ENCODE assay signal across 8 mouse cellular contexts in genomic region chr14:54876539-54877047, GRCm38 (mm10). TPM values are rescaled to one million over a fixed set of nuclear protein-coding genes. Genes with fewer than 3 reads are reported as not detected.
DNase-seq lines count a peak whose midpoint lies in the region; ATAC-seq and TF ChIP-seq lines count a peak whose summit lies in the region.

No protein-coding gene starts in this region.

- intact Hi-C loops in heart, postnatal 10 days (cut with DNase I), result no loop called here

- peak; percentile 61; the same call in 1 of the 2 replicates for TF ChIP-seq POLR2A in lung, adult 2 months (IDR thresholded peaks at IDR 0.05; ENCODE audit: borderline replicate concordance, extremely low read depth, low read depth, low read length)

- DNase-seq in heart, postnatal 10 days, result peak; percentile 89 to 91
- peak; percentile 88 to 92 for DNase-seq in layer of hippocampus, adult 18-20 months (ENCODE audit: low spot score in 2 of 2)
- peak; percentile 88 for DNase-seq in lung, adult 2 months
- DNase-seq in testis, postnatal 14 days (ENCODE audit: low spot score), result peak; percentile 92

- no peaks in the 10 kb centered on the region for H3K9me3 ChIP-seq in E14TG2a.4 (ENCODE audit: low read length)
- H3K9me3 ChIP-seq in forebrain, embryonic 13.5 days (replicated peaks), result no peaks in the 10 kb centered on the region

- WGBS in forebrain, embryonic 13.5 days, result 1% methylated on average over 63 of the region's 72 CpGs
- under 1% methylated on average over 61 of the region's 72 CpGs for WGBS in lung, adult 2 months

- H3K4me2 ChIP-seq in forebrain, embryonic 13.5 days, result peak overlapping the region; percentile 99

- H3K27ac ChIP-seq in forebrain, embryonic 13.5 days, result peak overlapping the region; percentile 90

- peak; percentile 81 for ATAC-seq in cerebellum, adult (ENCODE audit: insufficient number of reproducible peaks, low FRiP score, low TSS enrichment)
- peak; percentile 95 for ATAC-seq in forebrain, embryonic 13.5 days
- ATAC-seq in neutrophil, adult 5-6 weeks (ENCODE audit: extremely low read depth, insufficient number of reproducible peaks, low FRiP score, poor library complexity, severe bottlenecking), result peak; percentile 33

- H3K27me3 ChIP-seq in E14TG2a.4 (ENCODE audit: insufficient read depth, low read length), result peaks cover 52% of the 10 kb centered on the region
- peaks cover 7% of the 10 kb centered on the region; the same call in 1 of the 2 replicates for H3K27me3 ChIP-seq in forebrain, embryonic 13.5 days

- H3K36me3 ChIP-seq in E14TG2a.4 (ENCODE audit: insufficient read depth, low read length), result no peaks in the 10 kb centered on the region
- no peaks in the 10 kb centered on the region for H3K36me3 ChIP-seq in forebrain, embryonic 13.5 days (ENCODE audit: poor library complexity, severe bottlenecking)

- peak overlapping the region; percentile 90 for H3K4me3 ChIP-seq in E14TG2a.4 (replicated peaks; ENCODE audit: low read length)
- peak overlapping the region; percentile 77 for H3K4me3 ChIP-seq in forebrain, embryonic 13.5 days
- peak overlapping the region; percentile 77 for H3K4me3 ChIP-seq in lung, adult 2 months (replicated peaks; ENCODE audit: extremely low read depth, low read depth, low read length)

- H3K9ac ChIP-seq in forebrain, embryonic 13.5 days, result peak overlapping the region; percentile 91

- TF ChIP-seq CTCF in E14TG2a.4 (conservative IDR thresholded peaks at IDR 0.05; ENCODE audit: low read length), result no peak
- no peak for TF ChIP-seq CTCF in lung, adult 2 months (IDR thresholded peaks at IDR 0.05; ENCODE audit: insufficient read depth, low read length)

- peaks cover 21% of the 10 kb centered on the region for H3K4me1 ChIP-seq in E14TG2a.4 (replicated peaks; ENCODE audit: low read depth, low read length)
- H3K4me1 ChIP-seq in forebrain, embryonic 13.5 days, result peaks cover 16% of the 10 kb centered on the region
- H3K4me1 ChIP-seq in lung, adult 2 months (ENCODE audit: control insufficient read depth, insufficient read depth, low read length), result peaks cover 3% of the 10 kb centered on the region; the same call in 1 of the 2 replicates

RNA-seq across cellular contexts. Expression of gene Ppp1r3e, which starts 0.8 kb away (rescaled TPM):
- 1.4 and 2.0 TPM in 2 replicates for polyA plus RNA-seq in forebrain, embryonic 13.5 days (2015; fragmentation: Nextera tagmentation; extraction: Ambion mirVana)
- 1 to 10 TPM; 5.6 to 6.2 TPM for total RNA-seq in heart, postnatal 10 days (2021)
- 10 to 100 TPM; 19.3 to 19.7 TPM for total RNA-seq in layer of hippocampus, adult 18-20 months (2021)
- polyA plus RNA-seq in lung, adult 2 months (2012; rRNA removed), result 17.8 and 24.4 TPM in 2 replicates
- total RNA-seq in neutrophil, adult 5-6 weeks (2017), result 0.47 TPM in 1 of 2 replicates, not detected in the other

RNA-seq across cellular contexts. Expression of gene Homez, which starts 5.8 kb away (rescaled TPM):
- 11.9 and 12.8 TPM in 2 replicates for polyA plus RNA-seq in forebrain, embryonic 13.5 days (2015; fragmentation: Nextera tagmentation; extraction: Ambion mirVana)
- total RNA-seq in heart, postnatal 10 days (2021), result 10 to 100 TPM in 1 of 2 experiments, 1 to 10 TPM in 1; 8.7 to 11.2 TPM
- 10 to 100 TPM; 22.7 to 22.8 TPM for total RNA-seq in layer of hippocampus, adult 18-20 months (2021)
- 3.3 and 5.3 TPM in 2 replicates for polyA plus RNA-seq in lung, adult 2 months (2012; rRNA removed)
- 9.2 and 9.7 TPM in 2 replicates for total RNA-seq in neutrophil, adult 5-6 weeks (2017)

RNA-seq across cellular contexts. Expression of gene Bcl2l2, which starts 6.6 kb away (rescaled TPM):
- 3.4 and 4.1 TPM in 2 replicates for polyA plus RNA-seq in forebrain, embryonic 13.5 days (2015; fragmentation: Nextera tagmentation; extraction: Ambion mirVana)
- total RNA-seq in heart, postnatal 10 days (2021), result 10 to 100 TPM; 39.3 to 41.8 TPM
- total RNA-seq in layer of hippocampus, adult 18-20 months (2021), result 100 to 1,000 TPM; 121 to 124 TPM
- 69.3 and 70.1 TPM in 2 replicates for polyA plus RNA-seq in lung, adult 2 months (2012; rRNA removed)
- 3.6 and 6.6 TPM in 2 replicates for total RNA-seq in neutrophil, adult 5-6 weeks (2017)

RNA-seq across cellular contexts. Expression of gene Gm20521, which starts 6.6 kb away (rescaled TPM):
- 0.30 TPM in 1 of 2 replicates, not detected in the other for polyA plus RNA-seq in forebrain, embryonic 13.5 days (2015; fragmentation: Nextera tagmentation; extraction: Ambion mirVana)
- 1 to 10 TPM in 1 of 2 experiments, not detected in 1; 1.6 TPM for total RNA-seq in heart, postnatal 10 days (2021)
- total RNA-seq in layer of hippocampus, adult 18-20 months (2021), result 1 to 10 TPM in 1 of 2 experiments, under 1 TPM in 1; 0.45 to 7.3 TPM
- polyA plus RNA-seq in lung, adult 2 months (2012; rRNA removed), result 6.8 TPM in 1 of 2 replicates, not detected in the other
- total RNA-seq in neutrophil, adult 5-6 weeks (2017), result not detected in 2 replicates

RNA-seq across cellular contexts. Expression of gene Pabpn1, which starts 15.7 kb away (rescaled TPM):
- 167 and 171 TPM in 2 replicates for polyA plus RNA-seq in forebrain, embryonic 13.5 days (2015; fragmentation: Nextera tagmentation; extraction: Ambion mirVana)
- 100 to 1,000 TPM in 1 of 2 experiments, 10 to 100 TPM in 1; 99.4 to 103 TPM for total RNA-seq in heart, postnatal 10 days (2021)
- 100 to 1,000 TPM; 227 to 252 TPM for total RNA-seq in layer of hippocampus, adult 18-20 months (2021)
- polyA plus RNA-seq in lung, adult 2 months (2012; rRNA removed), result 77.5 and 112 TPM in 2 replicates
- total RNA-seq in neutrophil, adult 5-6 weeks (2017), result 198 and 209 TPM in 2 replicates

Comparison
In these comparisons a context has a peak if more than half of its experiments do, and no peak if none do; other contexts are left out.
1. Peak in every context shown above with its lines: DNase-seq, ATAC-seq, H3K4me3 ChIP-seq and H3K27ac ChIP-seq.
2. ATAC-seq: peak in every context shown above with its lines; median percentile 95 in forebrain, embryonic 13.5 days; 81 in cerebellum, adult; 33 in neutrophil, adult 5-6 weeks.